Mouse (Mus musculus) CH12F3 (cell line): Measurements from ENCODE around the gene Usp5.
"Not testable (repeated sequence)": the region's sequence is repeated elsewhere in the genome, so short reads cannot be mapped to it uniquely, and the experiment has no call there.

Source experiments
- in situ Hi-C: fragments of 300-500 bp; cut with MboI; formaldehyde crosslinking; loops from 2 replicates; pipeline ENCODE4 v1.14.3; 2020; ENCODE audit warnings: low sequenced_read_pairs

Usp5 gene

GRCm38 (mm10) chr6:124840241-124841167 is 11.2 kb upstream of the Usp5 start, which contains the start of gene Gnb3:
Gnb3 (minus strand) TSS chr6:124840275.
- in situ Hi-C loops, result no loop called here

- in situ Hi-C loops, result no loop called here
Observed at GRCm38 (mm10) chr6:124839805-124840204, 10.5 kb upstream of the Usp5 start.

- in situ Hi-C loops, result no loop called here
Observed at GRCm38 (mm10) chr6:124836411-124836810, 7.1 kb upstream of the Usp5 start.

GRCm38 (mm10) chr6:124835531-124835930 is 6.2 kb upstream of the Usp5 start:
- in situ Hi-C loops, result no loop called here

GRCm38 (mm10) chr6:124834512-124835081 is 5.3 kb upstream of the Usp5 start:
- in situ Hi-C loops, result no loop called here

- in situ Hi-C loops, result no loop called here
Observed at GRCm38 (mm10) chr6:124831649-124832048, 2.4 kb upstream of the Usp5 start.

GRCm38 (mm10) chr6:124831199-124831598 is 1.9 kb upstream of the Usp5 start:
- in situ Hi-C loops, result not testable (repeated sequence)

GRCm38 (mm10) chr6:124829799-124830700 is 766 bp upstream of the Usp5 start:
- in situ Hi-C loops, result no loop called here

GRCm38 (mm10) chr6:124828101-124828592 is 1.1 kb downstream of the Usp5 start:
- in situ Hi-C loops, result no loop called here

- in situ Hi-C loops, result no loop called here
Observed at GRCm38 (mm10) chr6:124822049-124822448, 7.2 kb downstream of the Usp5 start.

GRCm38 (mm10) chr6:124820891-124821290 is 8.4 kb downstream of the Usp5 start:
- in situ Hi-C loops, result no loop called here

GRCm38 (mm10) chr6:124817971-124818370 is 11.3 kb downstream of the Usp5 start:
- in situ Hi-C loops, result no loop called here

- in situ Hi-C loops, result no loop called here
Observed at GRCm38 (mm10) chr6:124817563-124817962, 11.7 kb downstream of the Usp5 start.

GRCm38 (mm10) chr6:124817125-124817524 is 12.2 kb downstream of the Usp5 start:
- in situ Hi-C loops, result no loop called here

GRCm38 (mm10) chr6:124816611-124817010 is 12.7 kb downstream of the Usp5 start:
- in situ Hi-C loops, result no loop called here

- in situ Hi-C loops, result no loop called here
Observed at GRCm38 (mm10) chr6:124814858-124815774, 14.2 kb downstream of the Usp5 start.

- in situ Hi-C loops, result no loop called here
Observed at GRCm38 (mm10) chr6:124814448-124814847, 14.8 kb downstream of the Usp5 start.

- in situ Hi-C loops, result no loop called here
Observed at GRCm38 (mm10) chr6:124813933-124814332, 15.4 kb downstream of the Usp5 start, which contains the start of gene Tpi1. Tpi1 (minus strand) TSS chr6:124814296.

GRCm38 (mm10) chr6:124813496-124813895 is 15.8 kb downstream of the Usp5 start:
- in situ Hi-C loops, result no loop called here

GRCm38 (mm10) chr6:124812848-124813247 is 16.4 kb downstream of the Usp5 start:
- in situ Hi-C loops, result no loop called here
